Mouse (Mus musculus): ENCODE measurements at regions not wholly inside any gene's neighbourhood (a gene's known extent, or its start where the extent isn't known, plus 50 kb on each side); places are given as distances from the start of the nearest gene placed in this dataset.
A peak's percentile ranks its signal among the peaks of the same experiment; 100 is the strongest.

DNA sequence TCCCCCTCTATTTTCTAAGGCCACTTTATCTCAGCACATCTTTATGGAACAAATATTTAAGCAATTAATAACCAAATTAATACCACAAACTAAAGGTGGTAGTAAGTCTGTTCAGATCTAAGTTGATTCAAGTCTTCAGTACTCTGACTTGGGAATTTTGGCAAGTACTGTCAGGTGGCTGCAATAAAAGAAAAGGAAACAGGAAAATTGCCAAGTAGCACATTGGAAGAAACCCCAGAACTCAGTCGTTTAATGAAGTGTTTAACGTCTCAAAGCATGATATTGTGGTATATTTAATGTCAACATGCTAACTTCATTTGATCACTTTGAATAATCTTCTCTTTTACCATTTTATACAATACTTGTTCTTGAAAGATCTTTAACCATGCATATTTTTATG lies 142.2 kb downstream of the Gm11146 start:
- no peak for DNase-seq (ENCODE audit: low spot score)

DNA sequence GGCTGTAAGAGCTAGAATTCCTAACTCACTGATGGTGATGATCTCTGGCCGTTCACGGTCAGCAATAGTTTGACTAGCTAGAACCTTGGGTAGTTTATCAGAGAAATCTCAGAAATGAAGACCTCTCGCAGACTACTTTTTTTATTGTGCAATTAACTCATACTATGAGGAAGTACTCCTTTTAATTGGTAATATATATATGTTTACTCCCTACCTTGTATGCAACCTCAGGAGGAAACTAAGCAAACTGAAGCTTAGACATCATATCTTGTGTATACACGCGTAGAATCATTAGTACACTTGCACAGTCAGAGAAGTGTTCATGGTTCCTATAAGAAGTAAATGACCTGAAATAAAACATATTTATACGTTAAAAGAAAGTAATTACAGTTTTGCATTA lies 157.2 kb downstream of the Gm11146 start:
- no peak for DNase-seq (ENCODE audit: low spot score)

DNA sequence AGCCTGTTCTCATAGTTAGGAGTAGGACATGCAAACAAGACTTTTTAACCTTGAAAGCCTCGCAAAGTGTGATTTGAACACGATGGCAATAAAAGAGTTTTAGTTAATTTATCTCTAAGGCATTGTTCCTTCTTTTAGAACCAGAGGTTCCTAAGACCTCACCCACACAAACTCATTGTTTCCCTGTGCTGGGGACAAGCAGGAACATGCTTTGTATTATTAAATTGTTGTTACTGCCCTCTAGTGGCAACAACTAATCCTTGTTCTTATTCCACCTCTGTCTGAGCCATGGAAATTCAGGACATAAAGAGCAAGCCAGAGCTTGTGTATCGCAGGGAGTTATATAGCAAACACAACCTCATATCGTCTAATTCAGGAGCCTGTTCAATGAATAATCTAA lies 157.9 kb downstream of the Gm11146 start:
- DNase-seq (ENCODE audit: low spot score) = peak; percentile 82

DNA sequence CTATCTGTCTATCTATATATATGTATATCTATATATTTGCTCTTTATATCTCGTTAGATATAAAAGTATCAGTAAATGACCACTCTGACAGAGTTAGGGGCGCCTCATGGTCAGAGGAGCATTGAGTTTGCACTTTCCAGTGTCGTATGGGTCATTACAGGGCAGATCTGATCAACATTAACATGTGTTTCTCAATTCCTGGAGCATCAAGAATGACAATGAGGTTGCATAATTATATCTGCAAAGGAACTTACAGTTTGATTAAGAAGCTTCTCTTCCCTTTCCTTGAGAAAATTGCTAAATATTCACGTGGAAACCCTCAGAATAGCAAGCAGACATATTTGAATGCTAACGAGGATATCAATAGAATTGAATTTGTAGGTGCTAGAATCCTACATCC lies 158.6 kb downstream of the Gm11146 start:
- DNase-seq (ENCODE audit: low spot score) = no peak

DNA sequence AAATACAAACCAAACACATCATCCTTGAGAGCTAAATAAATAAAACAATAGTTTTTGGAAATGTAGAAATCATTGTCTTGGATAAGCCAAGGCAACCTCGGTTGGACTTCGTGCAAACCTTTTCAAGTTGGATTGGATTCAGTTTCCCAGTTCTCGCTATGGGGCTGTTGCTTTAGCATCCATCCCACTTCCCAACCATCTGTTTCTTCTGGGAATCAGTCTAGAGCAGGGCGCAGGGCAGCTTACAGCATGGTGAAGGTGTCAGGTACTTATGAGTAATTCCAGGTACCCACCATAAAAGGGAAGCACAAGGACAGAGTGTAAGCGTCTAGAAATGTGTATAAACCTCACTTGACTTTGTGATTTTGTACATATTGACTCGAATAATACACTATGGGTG lies 159.0 kb downstream of the Gm11146 start:
- DNase-seq (ENCODE audit: low spot score) = no peak

DNA sequence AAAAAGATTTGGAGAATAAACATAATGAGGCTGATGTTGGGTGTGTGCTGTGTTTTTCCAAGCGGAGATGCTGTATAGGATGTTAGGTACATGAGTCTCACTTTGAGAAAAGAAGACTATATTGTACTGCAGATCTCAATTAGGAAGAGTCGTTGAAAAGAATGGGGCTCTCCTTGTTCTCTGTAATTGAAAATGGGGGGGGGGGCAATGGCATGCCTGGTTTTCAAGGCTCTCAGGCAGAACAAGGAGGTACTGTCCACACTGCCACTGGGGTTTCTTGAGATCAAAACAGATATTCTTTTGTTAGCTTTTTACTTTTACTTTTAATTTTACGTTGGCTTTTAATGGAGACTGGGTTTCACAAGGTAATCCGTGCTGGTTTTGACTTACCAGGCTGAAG lies 170.5 kb downstream of the Gm11146 start:
- no peak for DNase-seq (ENCODE audit: low spot score)

DNA sequence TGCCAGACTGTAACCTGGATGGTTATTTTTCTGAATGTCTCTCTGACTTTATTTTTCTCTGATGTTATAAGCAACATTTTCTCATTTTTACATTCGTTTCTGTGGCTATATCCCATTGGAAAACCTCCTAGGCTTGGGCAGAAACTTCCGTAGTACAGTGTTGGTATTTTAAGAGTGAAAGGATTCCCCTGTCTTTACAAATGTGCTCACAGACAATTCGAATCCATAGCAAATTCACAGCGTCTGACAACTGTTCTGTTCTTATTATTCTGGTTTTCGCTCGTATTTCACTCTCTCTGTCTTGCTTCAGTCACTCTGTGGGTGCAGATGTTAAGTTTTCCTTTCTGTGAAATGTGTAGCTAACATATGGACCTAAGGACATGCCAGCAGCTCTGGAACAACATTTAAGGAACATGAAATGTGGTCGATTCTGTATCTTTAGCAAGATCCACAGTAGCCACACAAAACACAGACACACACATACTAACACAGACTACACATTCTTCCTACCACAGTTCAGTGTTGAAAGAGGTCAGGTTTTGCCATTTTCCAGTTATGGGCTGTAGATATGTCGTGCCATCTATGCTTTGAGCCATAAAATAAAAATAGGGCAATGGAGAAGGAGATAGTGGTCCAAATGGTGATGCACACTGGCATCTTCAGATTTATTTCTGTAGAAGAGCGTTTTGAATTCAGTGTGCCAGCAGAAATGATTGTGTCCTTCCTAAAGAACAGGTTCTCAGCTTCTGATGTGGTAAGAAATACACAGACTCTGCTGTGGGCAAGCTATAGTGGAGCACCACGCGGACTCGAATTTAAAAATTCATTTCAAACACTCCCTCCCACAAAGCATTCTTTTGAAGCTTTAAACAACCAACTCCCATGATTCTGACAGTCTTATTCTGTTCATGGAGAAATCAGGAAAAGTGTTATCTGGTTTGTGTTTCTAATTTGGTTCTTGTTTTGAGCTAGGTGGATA lies 179.2 kb downstream of the Gm11146 start:
- DNase-seq (ENCODE audit: low spot score) = no peak

DNA sequence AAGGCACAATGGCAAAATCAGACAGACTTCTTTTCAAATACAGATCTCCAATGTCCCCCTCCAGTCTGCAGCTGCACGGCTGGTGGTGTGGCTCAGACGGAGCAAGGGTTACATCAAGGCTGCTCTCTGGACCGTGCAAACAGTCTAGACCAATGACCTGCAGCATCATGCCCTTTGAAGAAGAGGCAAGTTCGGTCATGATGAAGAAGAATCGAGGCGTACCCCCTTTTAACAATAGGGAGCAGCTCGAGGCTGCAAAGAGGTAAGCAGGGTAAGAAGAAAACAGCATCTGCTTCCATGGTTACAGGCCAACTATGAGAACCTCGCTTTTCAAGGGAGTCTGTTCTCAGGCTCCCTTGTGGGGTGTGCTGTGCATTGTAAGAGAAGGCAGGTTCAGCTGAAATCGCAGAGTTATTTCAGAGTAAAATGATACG lies 180.3 kb downstream of the Gm11146 start:
- DNase-seq (ENCODE audit: low spot score) = no peak

DNA sequence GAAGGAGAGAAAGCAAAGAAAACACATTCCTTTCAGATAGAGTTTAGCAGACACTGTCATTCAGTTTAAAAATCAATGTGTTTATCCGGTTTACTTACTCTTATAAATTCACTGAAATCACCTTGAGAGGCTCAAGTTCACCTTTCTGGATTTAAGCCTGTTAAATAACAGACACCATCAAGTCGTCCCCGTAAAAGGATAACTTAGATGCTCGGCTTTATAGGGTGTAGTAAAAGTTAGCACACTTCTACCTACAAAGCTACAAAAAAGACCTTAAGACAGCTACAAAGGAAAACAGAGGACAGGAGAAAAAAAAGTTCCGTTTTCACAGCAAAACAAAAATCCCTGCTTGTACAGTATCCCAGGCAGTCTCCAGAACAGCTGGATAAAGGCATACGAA lies 180.9 kb downstream of the Gm11146 start:
- DNase-seq (ENCODE audit: low spot score) = no peak

DNA sequence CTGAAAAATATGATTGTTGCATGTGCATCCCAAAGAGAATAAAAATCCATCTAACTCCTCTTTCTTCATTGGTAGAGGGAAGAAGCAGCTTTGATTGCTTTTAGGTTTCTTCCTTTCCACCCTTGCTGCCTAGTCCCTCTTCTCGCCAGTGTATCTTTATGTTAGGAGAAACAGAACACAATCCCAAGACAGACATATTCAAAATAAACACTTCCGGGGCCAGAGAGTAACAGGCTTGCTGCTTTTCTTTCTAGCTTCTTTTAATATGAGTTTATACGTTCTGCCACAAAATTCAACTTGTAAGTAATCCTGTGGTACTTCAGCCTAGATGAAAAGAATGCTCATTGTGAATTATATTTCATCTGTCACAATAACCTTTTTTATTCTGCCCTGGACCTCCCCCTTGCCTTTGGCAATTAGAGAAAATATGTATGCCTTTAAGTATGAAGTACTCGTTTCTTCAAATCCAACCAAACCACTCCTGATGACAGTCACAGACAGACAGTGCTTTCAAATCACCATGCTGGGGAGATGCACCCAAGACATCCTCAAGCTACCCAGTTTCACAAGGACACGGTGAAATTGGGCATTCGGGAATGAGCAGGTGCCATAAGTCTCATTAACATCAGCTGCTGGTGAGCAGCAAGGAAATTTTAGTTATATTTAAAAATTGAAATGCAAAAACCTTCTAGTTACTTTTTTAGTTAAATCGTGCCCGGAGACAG lies 181.6 kb downstream of the Gm11146 start:
- no peak for DNase-seq (ENCODE audit: low spot score)

DNA sequence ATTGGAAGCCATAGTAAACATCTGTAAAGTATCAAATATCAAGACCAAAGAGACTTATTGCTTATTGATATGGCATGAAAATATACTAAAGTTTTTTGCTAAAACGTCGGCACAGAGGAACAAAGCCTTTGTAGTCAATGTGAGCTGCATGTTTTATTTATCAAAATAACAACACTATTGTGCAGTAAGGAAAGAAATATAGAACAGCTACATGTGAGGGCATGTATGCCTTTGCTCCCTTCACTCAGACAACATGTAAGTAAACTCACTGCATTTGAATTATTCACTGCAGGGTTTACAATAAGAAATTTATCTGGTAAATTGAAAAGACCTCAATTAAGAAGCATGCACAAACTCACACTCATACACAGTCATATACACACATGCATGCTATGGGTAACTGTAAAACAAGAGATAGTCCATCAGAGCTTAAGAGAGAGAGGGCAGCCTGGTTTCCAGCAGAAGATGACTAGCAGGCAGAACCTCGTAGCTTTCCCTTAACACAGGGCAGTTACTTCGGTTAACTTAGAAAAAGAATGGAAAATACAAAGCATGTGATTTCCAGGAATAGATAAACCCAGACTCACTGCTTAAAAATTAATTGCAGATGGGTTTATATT lies 182.7 kb downstream of the Gm11146 start:
- no peak for DNase-seq (ENCODE audit: low spot score)

DNA sequence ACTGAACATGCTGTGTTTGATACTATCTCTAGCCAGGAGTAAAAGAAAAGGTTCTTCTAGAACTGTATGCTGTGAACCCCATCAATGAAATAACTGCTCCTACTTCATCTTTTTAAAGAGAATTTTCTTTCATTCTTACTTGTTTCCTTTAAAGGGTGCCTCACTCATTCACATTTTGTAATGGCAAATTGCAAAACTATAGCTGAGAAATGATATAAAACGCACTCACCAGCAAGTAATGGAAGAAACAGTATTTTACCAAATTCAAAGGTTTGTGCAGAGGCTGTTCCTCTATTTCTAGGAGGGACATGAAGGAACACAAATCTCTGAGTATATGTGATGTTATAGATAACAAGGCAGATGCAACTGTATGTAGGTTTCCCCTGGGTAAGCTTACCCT lies 183.4 kb downstream of the Gm11146 start:
- DNase-seq (ENCODE audit: low spot score) = no peak

DNA sequence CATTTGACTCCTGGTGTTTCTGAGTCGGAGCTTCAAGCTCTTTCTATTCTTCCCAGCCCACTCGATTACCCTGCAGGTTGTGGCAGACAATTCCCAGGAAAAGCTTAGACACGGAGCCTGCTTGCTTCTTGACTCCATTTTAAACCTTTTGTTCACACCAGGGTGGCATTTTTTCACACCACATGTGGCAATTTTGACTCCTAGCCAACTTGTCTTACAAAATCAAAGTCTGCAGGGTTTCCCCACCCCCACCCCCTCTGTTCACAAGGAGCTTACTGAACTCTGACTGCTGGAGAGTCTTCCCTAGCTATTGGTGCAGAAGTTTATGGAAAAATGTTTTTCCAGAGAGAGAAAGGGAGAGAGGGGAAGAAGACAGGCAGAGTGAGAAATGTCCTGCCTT lies 184.1 kb downstream of the Gm11146 start:
- DNase-seq (ENCODE audit: low spot score) = no peak

DNA sequence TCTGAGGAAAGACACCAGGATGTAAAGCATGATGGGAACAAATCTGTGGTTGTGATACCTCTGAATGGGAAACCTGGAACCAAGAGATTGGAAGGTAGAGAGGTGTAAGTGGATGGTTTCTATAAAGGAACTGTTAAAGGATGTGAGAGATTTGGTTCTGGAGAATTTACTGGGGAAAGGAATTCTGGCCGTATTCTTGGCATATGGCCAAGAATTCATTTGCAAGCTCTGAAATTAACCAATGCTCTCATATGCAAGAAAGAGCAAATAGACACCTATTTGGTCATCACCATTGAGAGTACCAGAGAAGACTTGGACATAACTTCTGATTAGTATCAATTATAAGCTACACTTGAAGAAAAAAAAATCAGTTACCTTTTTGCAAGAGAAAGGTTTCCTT lies 187.3 kb downstream of the Gm11146 start:
- no peak for DNase-seq (ENCODE audit: low spot score)

DNA sequence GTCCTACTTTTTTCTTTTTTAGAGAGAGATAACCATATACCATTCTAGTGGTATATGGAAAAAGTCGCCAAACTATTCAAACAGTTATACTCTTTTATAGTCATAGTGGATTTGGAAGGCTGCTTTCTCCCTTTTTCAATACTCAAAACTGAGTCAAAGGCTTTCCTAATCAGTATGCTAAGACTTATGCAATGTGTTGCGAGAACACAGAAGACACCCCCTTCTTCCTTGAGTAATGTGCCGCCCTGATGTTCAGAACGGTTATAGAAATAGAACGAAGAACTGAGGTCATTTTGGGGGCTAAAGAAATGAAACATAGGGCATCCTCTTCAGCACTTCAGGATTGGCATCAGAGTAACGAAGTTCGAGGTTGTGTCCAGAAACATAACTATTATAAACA lies 192.7 kb downstream of the Gm11146 start:
- no peak for DNase-seq (ENCODE audit: low spot score)

DNA sequence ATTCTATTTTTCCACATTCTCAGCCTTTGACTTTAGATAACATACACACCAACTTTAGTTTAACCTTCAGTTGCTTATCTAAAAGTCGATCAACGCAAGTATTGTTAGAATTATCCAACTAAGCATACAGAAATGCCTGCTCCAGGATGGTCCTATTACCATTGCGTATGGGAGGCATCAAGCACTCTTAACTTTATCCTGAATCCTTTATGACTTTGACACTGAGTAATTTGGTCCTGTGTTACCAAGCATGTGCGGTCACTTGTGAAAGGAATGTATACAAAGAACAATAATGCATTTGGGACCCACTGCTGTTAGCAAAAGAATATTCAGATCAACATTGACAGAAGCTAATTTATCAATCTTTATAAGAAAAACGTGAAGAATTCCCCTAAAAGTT lies 194.9 kb downstream of the Gm11146 start:
- DNase-seq (ENCODE audit: low spot score) = no peak

DNA sequence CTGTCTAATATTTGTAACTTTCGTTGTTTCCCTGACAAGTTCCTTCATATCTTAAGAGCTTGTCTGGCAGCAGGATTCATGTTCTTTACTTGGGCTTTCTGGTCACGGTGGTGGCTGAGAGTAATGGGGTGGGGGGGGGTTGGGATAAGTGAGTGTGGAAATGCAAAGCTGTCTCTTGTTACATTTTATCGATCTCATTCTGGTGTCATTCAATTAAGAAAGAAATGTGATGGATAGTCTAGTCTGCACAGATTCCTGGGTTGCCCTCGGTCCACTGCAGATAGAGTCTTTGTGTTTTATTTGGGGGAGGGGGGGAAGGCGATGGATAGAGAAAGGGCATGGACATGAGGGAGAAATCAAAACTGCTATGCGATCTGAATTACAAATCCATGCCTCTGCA lies 196.0 kb downstream of the Gm11146 start:
- no peak for DNase-seq (ENCODE audit: low spot score)

DNA sequence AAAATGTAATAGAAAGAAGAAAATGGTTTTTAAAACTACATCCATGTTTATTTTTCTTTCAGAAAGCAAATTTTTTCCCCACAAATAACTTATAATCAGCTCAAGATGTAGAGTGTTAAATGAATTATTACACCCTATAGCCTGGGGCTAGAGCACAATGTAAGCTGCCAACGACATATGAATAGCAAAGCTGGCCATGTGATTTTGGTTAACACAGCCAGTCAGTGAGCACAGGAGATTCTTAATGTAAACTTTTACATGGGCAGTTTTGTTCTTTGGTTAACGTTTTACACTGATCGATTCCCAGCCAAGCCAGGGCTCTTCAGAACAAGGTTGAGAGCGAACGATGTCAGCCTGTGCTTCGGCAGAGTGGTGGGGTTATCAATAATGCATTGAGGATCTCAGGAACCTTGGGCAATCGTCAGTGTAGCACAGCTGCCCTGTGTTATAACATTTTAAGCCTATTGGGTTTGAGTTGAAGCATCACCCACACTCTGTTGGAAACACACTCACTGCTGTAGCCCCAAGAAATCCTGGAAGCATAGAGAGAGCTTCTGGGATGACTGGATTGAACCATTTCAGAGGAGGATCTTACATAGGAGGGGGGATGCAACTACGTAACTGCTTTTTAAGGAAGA lies 196.6 kb downstream of the Gm11146 start:
- no peak for DNase-seq (ENCODE audit: low spot score)

DNA sequence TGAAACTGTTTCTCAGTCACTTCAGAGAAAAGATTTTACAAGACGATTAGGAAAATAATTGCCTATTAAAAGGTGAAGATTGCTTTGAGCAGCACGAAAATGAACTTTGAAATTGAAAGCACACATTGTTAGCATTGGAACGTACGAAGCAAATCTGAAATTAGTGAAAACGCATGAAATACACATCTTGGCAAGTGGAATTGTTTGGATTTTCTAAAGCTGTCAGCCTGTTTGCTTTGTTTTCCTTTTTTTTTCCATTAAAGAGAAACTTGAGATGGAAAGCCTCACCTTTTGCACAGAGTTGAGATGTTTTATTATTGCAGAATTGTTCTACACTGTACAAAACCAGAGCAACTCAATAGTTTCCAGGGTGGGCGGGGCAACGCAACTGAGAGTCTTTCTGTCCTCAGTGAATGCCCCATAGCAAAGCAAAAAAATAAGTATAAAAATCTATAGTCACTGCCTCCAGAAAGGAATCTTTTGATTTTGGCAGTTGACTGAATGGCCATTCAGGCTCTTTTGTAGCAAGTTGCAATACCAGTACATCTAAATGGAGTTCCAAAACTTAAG lies 199.1 kb downstream of the Gm11146 start:
- no peak for DNase-seq (ENCODE audit: low spot score)

DNA sequence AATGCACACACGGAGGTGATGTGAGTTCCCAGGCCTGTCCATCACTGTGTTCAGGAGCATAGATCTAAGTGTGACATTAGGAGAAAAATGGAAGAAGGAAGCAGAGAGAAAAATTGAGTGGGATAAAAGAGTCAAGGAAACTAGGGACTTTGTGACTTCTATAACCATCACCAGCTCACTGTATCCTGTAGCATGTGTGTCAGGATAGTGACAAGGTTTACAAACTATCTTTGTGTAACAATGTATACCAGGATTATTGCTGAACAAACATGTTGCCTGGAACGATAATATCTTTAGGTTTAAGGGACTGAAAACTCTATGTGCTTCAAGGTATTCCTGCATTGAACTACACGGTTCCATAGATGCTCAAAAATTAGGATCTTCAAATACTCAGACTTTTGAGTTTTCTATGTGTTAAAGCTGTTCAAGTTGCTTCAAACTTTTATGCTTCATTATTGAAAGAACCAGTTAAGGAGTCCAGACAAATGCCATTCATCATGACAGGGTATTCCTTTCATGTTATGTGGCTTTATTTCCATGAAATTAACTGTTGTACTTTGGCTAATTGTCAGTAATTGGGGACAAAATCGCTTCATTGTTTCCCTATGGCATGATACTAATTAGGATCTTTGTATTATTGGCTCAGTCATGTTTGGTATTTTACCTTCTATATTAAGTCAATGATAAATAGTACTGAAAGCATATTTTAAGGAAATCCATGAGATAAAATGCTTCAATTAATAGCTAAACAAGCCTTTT lies 200.5 kb downstream of the Gm11146 start:
- no peak for DNase-seq (ENCODE audit: low spot score)

DNA sequence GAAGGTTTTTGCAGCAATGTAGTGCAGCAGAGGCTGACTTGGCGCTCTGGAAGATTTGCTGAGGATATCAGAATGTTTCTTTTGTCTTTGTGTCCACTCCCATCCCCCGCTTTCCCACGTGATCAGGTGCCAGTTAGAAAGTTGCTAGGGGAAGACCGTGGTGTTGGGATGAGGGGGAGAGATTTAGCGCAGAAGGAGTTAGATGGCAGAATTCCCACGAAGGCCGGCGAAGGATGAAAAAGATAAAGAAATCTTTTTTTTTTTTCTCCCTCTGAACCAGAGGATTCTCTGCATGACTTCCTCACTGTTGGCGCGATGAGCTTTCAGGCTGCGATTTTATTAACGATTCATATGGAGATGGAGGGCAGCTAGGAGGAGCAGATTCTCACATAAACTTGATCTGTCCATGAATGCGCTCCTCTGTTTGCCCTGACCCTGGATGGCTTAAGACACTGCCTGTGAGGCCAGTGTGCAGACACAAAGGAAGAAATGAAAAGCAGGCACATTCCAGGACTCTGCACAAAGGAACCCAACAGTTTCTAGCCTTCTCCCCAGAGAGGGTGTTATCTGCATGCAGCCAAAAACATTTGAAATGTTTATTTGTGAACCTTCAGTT lies 201.5 kb downstream of the Gm11146 start:
- DNase-seq (ENCODE audit: low spot score) = no peak
